Mouse (Mus musculus) G1E (cell line): ENCODE results near the gene Gspt2.
"Not testable (repeated sequence)": the region's sequence is repeated elsewhere in the genome, so short reads cannot be mapped to it uniquely, and the experiment has no call there.

Experiments used
- CTCF ChIP-seq: IDR thresholded peaks from 2 replicates; pipeline ENCODE4 v1.5.1; 2012; ENCODE audit warnings: low read depth, low read length, inconsistent platforms, mixed read lengths
- GATA1 ChIP-seq: IDR thresholded peaks from 2 replicates; pipeline ENCODE4 v1.6.1; 2012; ENCODE audit warnings: borderline replicate concordance, low read length, inconsistent platforms, mixed read lengths
- GATA2 ChIP-seq: IDR thresholded peaks from 2 replicates; pipeline ENCODE4 v1.6.1; 2012; ENCODE audit warnings: low read depth, low read length, inconsistent platforms, borderline replicate concordance
- POLR2AphosphoS5 ChIP-seq: IDR thresholded peaks from 2 replicates; pipeline ENCODE4 v1.6.1; 2012; ENCODE audit warnings: low read depth, low read length, inconsistent platforms; ENCODE audit not compliant: insufficient replicate concordance
- TAL1 ChIP-seq: conservative IDR thresholded peaks from 2 replicates; pipeline ENCODE4 v1.6.1; 2012; ENCODE audit warnings: low read depth, low read length, inconsistent platforms, mixed read lengths

- not testable (repeated sequence) for TF ChIP-seq GATA2, GATA1, TAL1, CTCF, POLR2AphosphoS5
Observed at GRCm38 (mm10) chrX:94689593-94689992, 53.7 kb downstream of the Gspt2 start.
